Mouse (Mus musculus) adrenal gland, postnatal 36 days (tissue): ENCODE measurements around the gene Arhgef28. TPM values are rescaled to one million over a fixed set of nuclear protein-coding genes. Genes with fewer than 3 reads are reported as not detected.
A peak's percentile ranks its signal among the peaks of the same experiment; 100 is the strongest.

Source experiments
- DNase-seq, 2 experiments: peaks; one replicate each; pipeline ENCODE4 v3.0.0; 2021; ENCODE audit warnings: mixed read lengths in 1 of 2
- long read RNA-seq, 2 experiments: library from polyadenylated mRNA; stranded (forward); transcript quantifications; one replicate each; pipeline ENCODE4 v2.0.0; 2021; ENCODE audit warnings: borderline sequencing depth in 2 of 2
- total RNA-seq, 2 experiments: library from RNA; stranded (reverse); gene quantifications; 2 replicates each; pipeline ENCODE4 v1.2.3; 2021

Arhgef28 gene
- total RNA-seq: 10 to 100 TPM; 13.7 to 19.4 TPM
- long read RNA-seq, experiment 1, full-length matches to known transcripts: 1 of 16 reads
- long read RNA-seq, experiment 1, partial matches to known transcripts: 11 of 16 reads
- long read RNA-seq, experiment 1, other reads (novel, unspliced or antisense): 4 of 16 reads
- long read RNA-seq, experiment 2, full-length matches to known transcripts: 1 of 8 reads
- long read RNA-seq, experiment 2, partial matches to known transcripts: 3 of 8 reads
- long read RNA-seq, experiment 2, other reads (novel, unspliced or antisense): 4 of 8 reads

DNA sequence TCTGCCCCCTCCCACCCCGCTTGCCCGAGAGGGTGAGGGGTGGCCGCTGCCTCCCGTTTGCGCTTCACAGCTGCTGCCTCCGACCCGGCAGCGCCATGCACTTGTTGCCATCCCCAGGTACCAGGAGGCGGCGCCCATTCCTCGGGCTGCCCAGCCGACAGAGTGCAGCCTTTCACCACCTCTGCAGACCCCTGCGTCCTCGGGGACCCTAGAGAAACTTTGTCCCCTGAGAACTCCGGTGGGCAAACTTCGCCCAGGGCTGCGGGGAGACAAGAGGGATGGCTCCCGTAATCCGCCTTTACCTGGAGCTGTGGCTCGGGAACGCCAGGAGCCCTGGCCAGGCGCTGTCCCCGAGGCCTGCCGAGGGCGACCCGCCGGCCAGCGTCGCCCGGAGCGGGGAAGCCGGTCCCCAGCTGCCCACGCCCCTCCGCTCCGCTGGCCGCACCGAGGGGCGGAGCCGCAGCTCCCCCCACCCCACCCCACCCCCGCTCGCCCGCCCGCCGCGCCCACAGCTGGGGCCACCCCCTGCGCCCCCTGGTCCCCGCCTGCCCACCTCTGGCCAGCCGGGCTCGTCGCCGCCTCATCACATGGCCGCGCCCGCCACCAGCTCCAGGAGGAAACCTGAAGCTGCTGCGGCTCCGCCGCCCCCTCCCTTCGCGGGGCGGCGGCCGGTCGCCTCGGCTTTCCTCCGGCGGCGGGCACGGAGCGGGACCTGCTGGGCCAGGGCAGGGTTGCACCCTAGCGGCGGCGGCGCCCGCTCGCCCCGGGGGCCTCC lies at the start of gene Arhgef28:
Gene Arhgef28, minus strand, starts transcription at position 669 of the 775 bp plus-strand sequence.
- DNase-seq: peak; percentile 81 to 87

- no peak for DNase-seq
Measured at GRCm38 (mm10) chr13:98254921-98255320, 48.7 kb upstream of the Arhgef28 start.

GRCm38 (mm10) chr13:98249594-98249993 lies 43.4 kb upstream of the Arhgef28 start:
- no peak for DNase-seq

DNA sequence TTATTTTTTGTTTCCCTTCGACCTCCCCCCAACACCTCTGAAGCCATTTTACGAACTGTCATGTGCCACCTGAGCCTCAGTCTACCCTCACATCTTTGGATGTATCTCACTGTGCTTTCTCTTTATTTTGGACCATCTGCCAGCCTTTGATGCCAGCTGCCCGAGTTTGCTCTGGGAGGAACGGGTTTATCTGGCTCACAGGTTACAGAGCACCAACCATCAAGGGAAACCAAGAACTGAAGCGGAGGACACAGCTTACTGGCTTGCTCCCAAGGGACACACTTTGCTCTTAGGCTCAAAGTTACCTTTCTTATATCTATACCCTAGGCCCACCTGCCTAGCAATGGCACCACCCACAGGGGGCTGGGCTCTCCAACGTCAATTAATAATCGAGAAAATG lies 39.1 kb upstream of the Arhgef28 start:
- no peak for DNase-seq

GRCm38 (mm10) chr13:98244571-98245350 lies 38.5 kb upstream of the Arhgef28 start:
- DNase-seq: no peak

GRCm38 (mm10) chr13:98241531-98242282 lies 35.5 kb upstream of the Arhgef28 start:
- DNase-seq: peak; percentile 58 to 65

- DNase-seq: peak; percentile 72
Measured at GRCm38 (mm10) chr13:98239978-98240641, 33.9 kb upstream of the Arhgef28 start.

DNA sequence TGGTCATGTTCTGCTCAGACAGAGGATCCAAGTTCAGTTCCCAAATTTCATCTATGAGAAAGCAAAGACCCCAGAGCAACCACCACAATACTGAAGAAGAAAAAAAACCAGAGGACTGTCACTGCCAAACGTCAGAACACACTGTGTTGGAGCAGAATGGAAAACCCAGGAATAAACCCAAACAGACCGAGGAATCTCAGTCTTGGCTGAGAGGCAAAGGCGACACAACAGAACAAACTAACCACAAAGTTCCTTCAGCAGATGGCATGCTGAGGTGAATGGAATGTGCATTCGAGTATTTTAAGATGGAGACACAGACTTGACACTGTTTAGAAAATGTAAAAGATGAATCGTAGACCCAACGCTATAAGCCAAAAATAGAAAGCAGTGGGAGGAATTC lies 29.2 kb upstream of the Arhgef28 start:
- DNase-seq: no peak

GRCm38 (mm10) chr13:98230511-98230910 lies 24.3 kb upstream of the Arhgef28 start:
- no peak for DNase-seq

DNA sequence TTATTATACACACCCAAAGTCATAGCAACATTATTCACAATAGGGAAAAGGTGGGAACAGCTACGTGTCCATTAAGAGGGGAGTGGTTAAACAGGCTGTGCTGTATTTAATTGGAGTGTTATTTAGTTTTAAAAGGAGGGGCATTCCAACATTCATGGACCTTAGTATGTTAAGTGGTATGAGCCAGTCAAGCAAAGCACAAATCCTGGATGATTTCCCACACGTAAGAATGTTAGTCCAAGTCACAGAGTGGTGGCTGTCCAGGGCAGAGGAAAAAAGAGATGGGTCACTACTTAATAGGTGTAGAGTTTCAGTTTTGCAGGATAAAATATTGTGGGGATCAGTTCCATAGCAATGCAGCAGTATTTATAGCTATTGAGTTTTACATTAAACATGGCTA lies 20.0 kb upstream of the Arhgef28 start:
- no peak for DNase-seq

- DNase-seq: peak; percentile 39 to 61
Measured at GRCm38 (mm10) chr13:98222848-98223247, 16.6 kb upstream of the Arhgef28 start.

GRCm38 (mm10) chr13:98210137-98210536 lies 3.9 kb upstream of the Arhgef28 start:
- DNase-seq: no peak

DNA sequence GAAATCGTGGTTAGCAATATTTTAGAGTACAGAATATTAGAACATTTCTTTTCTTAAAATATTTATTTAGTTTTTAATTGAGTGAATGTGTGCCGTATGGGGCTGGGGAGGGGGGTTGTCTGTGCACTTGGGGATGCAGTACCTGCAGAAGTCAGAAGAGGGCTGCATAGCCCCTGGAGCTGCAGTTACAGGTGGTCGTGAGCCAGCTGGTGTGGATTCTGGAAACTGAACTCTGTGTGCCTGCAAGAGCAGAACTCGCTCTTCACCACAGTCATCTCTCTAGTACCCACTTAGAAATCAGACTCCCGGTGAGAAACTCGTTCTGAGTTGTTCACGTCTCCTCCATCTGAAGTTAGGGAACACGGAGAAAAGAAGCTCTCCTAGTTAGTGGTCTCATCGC lies 2.6 kb upstream of the Arhgef28 start:
- peak in 1 of 2 experiments; percentile 17 for DNase-seq

DNA sequence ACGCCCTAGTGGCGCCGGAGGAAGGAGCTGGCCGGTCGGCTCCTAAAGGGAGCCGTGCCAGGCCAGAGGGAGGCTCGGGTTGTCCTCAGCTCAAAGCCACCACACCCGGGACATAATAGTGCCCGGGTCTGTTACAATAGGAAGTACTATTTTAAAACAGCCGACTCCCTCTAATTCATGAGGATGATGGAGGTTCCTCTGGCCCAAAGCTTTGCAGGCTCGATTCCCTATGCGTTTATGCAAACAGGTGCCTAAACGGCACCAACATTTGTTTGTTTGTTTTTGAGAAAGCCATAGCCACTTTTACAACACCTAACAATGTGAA lies 269 bp upstream of the Arhgef28 start:
- no peak for DNase-seq

DNA sequence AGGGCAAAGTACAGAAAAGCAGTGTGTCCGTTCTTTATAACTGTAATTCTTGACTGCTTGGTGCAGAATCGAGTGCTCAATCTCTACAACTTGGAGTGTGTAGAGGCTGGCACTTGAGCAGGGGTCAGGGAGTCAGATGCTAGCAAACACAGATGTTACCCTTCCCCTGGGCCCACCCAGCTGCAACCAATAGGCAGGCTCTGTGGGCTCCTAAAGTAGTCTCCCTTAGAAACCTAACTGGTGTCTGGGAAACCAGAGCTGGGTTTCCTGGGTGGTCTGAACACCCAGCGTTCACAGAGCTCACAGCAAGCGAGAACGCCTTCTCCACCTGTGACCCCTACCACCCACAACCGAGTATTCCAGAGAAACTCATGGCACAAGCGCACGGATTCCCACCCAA lies 1.1 kb downstream of the Arhgef28 start:
- DNase-seq: no peak

DNA sequence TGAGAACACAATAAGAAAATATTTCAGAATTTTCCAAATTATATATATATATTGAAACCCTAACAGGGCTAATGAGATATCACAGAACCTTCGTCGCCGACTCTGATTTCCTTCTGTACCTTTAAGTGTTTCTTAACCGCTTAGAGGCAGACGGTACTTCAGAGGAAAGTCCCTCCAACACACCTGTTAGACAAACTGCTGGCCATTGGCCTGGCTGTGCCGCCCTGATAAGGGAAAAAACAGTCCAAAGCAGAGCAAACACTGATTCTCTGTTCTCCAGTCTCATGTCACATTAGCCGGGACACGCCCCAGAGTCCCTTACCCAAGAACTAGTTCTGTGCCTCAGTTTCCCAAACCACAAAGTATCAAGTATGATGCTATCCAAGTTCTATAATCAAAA lies 1.9 kb downstream of the Arhgef28 start:
- no peak for DNase-seq

DNA sequence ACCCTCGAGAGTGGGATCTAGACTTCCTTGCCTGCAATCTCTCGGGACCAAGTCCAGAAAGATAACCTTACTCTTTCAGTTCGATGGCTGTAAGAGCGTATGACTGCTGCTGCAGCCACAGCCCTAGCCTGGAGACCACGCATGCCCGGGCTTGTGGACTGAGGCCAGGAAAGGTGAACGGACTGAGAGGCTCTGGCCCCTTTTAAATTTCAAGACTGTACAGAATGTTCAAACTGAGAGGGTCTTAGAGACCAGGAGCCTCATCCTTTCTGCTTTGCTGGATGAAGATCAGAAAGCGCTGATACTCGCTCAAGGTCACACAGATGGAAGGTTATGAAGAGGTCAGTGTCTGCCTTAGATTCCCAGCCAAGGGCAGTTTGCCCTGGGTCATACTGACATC lies 4.8 kb downstream of the Arhgef28 start:
- peak in 1 of 2 experiments; percentile 41 for DNase-seq

DNA sequence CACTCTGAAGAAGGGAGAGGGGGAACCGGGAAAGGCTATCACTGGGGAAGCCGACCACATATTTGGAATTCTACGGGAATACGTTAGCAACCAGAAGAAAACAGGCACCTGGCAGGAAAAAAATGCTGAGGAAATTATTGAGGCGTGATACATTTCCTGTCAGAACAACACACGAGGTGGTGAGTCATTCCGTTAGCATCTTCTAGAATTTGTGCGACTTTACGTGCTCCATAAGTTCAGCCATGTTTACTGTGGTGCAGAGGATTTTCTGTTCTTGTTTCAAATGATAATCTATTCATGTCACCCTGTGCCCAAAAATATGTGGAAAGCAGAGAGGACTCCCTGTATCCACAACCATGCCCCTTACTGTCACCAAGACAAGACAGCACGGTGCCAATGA lies 13.6 kb downstream of the Arhgef28 start:
- no peak for DNase-seq

DNA sequence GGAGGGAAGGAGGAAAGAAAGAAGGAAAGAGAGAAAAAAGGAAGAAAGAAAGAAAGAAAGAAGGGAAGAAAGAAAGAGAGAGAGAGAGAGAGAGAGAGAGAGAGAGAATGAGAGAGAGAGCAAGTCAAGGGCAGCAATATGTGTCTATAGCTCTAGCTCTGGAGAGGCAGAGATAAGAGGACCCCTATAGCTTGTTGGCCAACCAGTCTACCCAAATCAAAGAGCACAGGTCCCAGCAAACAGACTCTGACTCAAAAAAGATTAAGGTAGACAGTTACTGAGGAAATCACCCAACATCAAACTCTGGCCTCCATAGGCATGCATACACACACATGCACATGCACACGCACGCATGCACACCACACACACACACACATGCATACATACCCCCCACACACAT lies 17.7 kb downstream of the Arhgef28 start:
- no peak for DNase-seq

DNA sequence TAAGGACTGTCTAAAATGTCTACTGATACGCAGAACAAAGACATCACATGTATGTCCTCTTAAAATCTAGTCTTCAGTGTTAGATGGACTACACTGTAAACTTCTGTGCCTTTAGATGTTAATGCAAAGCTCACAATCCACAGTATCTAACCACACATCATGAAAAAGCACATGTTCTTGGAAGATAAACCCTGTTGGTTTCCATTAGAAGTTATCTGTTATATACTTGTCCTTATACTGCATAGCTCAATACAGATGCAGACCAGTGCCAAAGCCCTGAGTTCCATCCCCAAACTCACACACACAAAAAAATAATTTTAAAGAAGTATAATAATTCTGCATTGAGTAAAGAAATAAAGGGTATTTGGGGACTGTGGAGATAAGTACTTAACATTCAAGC lies 18.3 kb downstream of the Arhgef28 start:
- DNase-seq: no peak

DNA sequence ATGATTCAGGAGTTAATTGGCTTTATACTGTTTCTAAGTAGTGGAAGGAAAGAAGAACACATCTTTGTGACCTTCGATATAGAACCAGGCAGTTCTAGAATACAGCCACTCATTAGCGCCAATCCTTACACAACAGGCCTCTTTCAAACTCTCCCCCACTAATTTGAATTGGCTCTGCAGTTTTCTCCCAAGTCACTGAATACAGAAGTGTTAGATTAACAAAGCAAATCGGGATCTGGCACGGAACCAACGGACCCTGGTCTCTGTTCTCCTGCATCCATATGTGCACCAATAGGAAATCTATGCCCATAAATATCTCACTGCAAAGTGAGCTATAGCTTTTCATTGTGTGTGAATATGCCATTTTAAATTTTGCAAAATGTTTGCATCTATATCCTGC lies 20.1 kb downstream of the Arhgef28 start:
- no peak for DNase-seq

DNA sequence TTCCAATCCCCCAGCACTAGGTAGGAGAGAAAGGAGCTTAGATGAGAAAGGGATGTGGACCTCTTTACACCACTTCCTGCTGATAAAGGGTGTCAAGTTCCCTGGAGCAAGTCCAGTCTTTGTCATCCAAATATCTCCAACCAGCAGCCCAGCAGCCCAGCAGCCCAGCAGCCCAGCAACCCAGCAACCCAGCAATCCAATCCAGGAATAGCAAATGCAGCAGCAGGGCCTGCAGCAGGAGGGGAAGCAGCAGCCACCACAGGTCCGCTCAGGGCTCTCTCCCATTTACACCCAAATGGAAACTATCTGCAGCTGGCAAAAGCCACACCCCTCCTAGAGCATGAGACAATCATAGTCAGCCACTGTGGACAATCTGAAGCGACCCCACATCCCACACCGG lies 21.6 kb downstream of the Arhgef28 start:
- no peak for DNase-seq
